Mouse (Mus musculus) brain, adult 2 months (tissue): ENCODE data around the gene Socs3.
A peak's percentile ranks its signal among the peaks of the same experiment; 100 is the strongest.

ENCODE experiments used
- DNase-seq: peaks from one replicate; pipeline ENCODE4 v3.0.0; 2011; ENCODE audit warnings: low read depth, low spot score

Gene Socs3

DNA sequence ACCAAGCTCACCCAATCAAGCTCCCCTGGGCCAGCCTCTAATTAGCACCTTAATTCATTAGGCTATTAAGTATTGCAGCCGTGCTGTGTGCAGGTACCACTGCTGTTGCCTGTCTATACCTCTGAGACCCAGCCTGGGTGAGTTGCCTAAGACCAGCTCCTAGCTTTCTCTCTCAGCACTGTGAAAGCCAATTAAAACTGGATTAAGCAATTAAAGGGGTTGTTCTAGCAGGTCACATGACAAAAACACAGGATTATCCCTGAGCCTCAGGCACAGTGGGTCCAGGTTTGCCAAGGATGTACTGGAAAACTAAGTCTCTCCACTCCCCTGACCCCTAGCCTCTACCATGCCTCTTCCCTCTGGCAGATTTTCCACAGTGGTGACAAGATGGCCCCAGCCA is 44.3 kb downstream of the Socs3 start:
- no peak for DNase-seq

DNA sequence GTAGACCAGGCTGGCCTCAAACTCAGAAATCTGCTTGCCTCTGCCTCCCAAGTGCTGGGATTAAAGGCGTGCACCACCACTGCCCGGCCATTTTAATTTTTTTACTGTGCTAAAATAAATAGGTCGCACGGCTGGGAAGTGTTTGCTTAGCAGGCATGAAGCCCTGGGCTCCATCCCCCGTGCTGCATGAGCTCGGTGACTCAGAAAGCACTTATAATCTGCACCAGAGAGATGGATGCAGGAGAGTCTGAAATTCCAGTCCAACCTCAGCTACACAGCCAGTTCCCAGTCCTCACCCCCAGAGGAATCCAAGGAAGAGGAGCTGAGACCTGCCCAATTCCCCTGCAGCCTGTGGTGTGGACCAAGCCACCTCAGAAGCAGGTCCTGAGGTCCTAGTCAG is 45.4 kb downstream of the Socs3 start:
- DNase-seq, result peak; percentile 61

DNA sequence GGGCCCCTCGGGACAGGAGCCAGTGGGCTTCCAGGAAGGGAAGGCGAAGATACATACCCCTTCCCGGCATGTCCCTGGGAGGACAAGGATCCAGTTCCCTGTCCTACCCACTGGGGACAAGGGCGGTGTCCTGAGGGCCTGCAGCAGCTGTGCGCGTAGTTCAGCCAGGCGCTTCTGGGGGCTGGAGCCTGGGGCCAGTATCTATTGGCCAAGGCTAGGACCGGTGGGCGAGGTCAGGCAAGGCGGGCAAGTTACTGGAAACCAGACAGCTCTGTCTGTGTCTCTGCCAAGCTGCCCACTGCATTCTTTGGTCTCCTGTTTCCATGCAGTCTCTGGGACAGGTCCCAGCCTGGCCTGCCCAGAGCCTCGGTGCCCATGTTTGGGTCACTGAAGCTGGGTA is 46.6 kb downstream of the Socs3 start:
- no peak for DNase-seq

DNA sequence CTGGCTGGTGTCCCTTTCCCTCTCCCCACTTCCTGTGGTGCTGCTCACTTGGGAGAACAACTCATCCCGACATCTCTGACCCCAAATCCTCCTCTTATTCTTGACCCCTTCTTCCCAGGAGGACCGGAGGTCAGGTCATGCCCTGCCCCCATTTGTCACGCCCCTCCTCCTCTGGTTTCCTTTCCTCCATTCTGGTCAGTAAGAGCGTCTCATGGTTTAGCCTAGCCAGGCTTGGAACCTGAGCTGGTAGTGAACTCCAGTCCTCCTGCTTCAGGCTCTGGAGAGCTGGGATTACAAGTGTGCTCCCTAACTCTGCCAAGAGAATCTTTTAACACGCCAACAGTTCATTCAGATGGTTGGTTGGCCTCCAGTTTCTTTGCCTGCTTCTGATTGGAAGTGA is 50.6 kb downstream of the Socs3 start:
- DNase-seq, result peak; percentile 29

DNA sequence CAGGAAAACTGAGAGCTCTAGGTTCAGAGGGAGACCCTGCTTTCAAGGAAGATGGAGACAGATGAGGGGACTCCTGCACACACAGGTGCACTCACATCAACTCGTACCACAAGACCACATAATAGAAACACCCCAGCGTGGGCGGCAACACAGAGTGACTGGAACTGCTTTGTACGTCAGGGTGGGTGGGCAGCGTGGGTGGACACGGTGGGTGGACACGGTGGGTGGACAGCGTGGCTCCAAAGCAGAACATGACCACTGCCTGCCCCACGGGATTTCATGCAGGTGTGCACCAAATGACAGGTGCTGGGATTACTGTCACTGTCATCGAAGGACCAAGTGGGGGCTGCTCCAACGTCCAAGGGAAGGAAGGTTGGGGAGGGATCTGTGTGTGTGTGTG is 51.3 kb downstream of the Socs3 start:
- DNase-seq, result no peak
